Mouse (Mus musculus): ENCODE results near the gene BC024063. TPM values are rescaled to one million over a fixed set of nuclear protein-coding genes. Genes with fewer than 3 reads are reported as not detected.
"Not testable (repeated sequence)": the region's sequence is repeated elsewhere in the genome, so short reads cannot be mapped to it uniquely, and the experiment has no call there.

BC024063 gene
- 1 to 10 TPM; 2.9 to 3.2 TPM for total RNA-seq (2021)
- long read RNA-seq, experiment 1, partial matches to known transcripts: 0 of 1 reads
- long read RNA-seq, experiment 1, other reads (novel, unspliced or antisense): 0 of 1 reads
- long read RNA-seq, experiment 2: 0 reads

GRCm38 (mm10) chr10:82082728-82083621, at the start of gene BC024063:
Gene BC024063 (plus strand): TSS chr10:82083353.
- DNase-seq: peak; percentile 32 to 56

- DNase-seq: no peak
These were observed 41.0 kb upstream of the BC024063 start for GRCm38 (mm10) chr10:82042191-82042590.

- DNase-seq: no peak
These were observed 36.5 kb upstream of the BC024063 start for GRCm38 (mm10) chr10:82046603-82047002.

- peak; percentile 94 to 95 for DNase-seq
These were observed 35.3 kb upstream of the BC024063 start, which contains the start of gene Zfp873 for GRCm38 (mm10) chr10:82047597-82048459. Gene Zfp873 (plus strand): TSS chr10:82048123.

- DNase-seq: not testable (repeated sequence)
These were observed 34.7 kb upstream of the BC024063 start for GRCm38 (mm10) chr10:82048460-82048804.

GRCm38 (mm10) chr10:82083622-82083971, 444 bp downstream of the BC024063 start:
- DNase-seq: not testable (repeated sequence)

- DNase-seq: no peak
These were observed 34.1 kb downstream of the BC024063 start for GRCm38 (mm10) chr10:82117206-82117605.

GRCm38 (mm10) chr10:82127850-82128401, 44.8 kb downstream of the BC024063 start, which contains the start of gene AU041133:
Gene AU041133 (plus strand): TSS chr10:82128013.
- peak; percentile 90 to 91 for DNase-seq

- no peak for DNase-seq
These were observed 62.1 kb downstream of the BC024063 start for GRCm38 (mm10) chr10:82145282-82145681.

- DNase-seq: no peak
These were observed 64.4 kb downstream of the BC024063 start for GRCm38 (mm10) chr10:82147571-82147970.

Other genes with a start within 250 kb of the BC024063 start
- gene Gm32687, start 219.4 kb upstream of the BC024063 start, total RNA-seq (2021): 1 to 10 TPM; 1.4 to 1.9 TPM
- 1 to 10 TPM in 1 of 2 experiments, under 1 TPM in 1; 0.20 to 1.2 TPM for gene Zfp781, start 152.9 kb upstream of the BC024063 start, total RNA-seq (2021)
- gene Zfp873, start 35.2 kb upstream of the BC024063 start, total RNA-seq (2021): 1 to 10 TPM; 5.6 to 7.2 TPM
- 1 to 10 TPM; 2.6 to 3.9 TPM for gene AU041133, start 44.7 kb downstream of the BC024063 start, total RNA-seq (2021)
- 1 to 10 TPM; 5.2 to 5.7 TPM for gene Zfp938, start 157.9 kb downstream of the BC024063 start, total RNA-seq (2021)
- gene 4932415D10Rik, start 233.2 kb downstream of the BC024063 start, total RNA-seq (2021): not detected